Mouse (Mus musculus): Measurements from ENCODE around the gene Zbtb20. TPM values are rescaled to one million over a fixed set of nuclear protein-coding genes. Genes with fewer than 3 reads are reported as not detected.

Gene Zbtb20
- polyA plus RNA-seq, 1 experiment from 2014 or later, result 44.1 TPM

- H3K36me3 ChIP-seq (ENCODE audit: control insufficient read depth, insufficient read depth, low read length), result no peaks in the 10 kb centered on the region
- no peak overlapping the region for H3K4me2 ChIP-seq (ENCODE audit: low read depth)
- no peaks in the 10 kb centered on the region for H3K4me1 ChIP-seq (ENCODE audit: control insufficient read depth, insufficient read depth, low read length)
- no peak for ATAC-seq (ENCODE audit: insufficient read depth, low FRiP score, low TSS enrichment)
- WGBS, result 61% methylated on average over 5 of the region's 5 CpGs
- no peak overlapping the region for H3K4me3 ChIP-seq (ENCODE audit: low read depth, low read length)
- no peaks in the 10 kb centered on the region for H3K9me3 ChIP-seq (ENCODE audit: control insufficient read depth, low read length)
- H3K27ac ChIP-seq (ENCODE audit: low read depth, low read length), result no peak overlapping the region
- no peaks in the 10 kb centered on the region for H3K27me3 ChIP-seq (ENCODE audit: control insufficient read depth, insufficient read depth, low read length)
- no peak for DNase-seq (ENCODE audit: low spot score)
- no peak overlapping the region for H3K9ac ChIP-seq (ENCODE audit: low read length)
Measured at GRCm38 (mm10) chr16:43297953-43298596, 422.4 kb downstream of the Zbtb20 start.

DNA sequence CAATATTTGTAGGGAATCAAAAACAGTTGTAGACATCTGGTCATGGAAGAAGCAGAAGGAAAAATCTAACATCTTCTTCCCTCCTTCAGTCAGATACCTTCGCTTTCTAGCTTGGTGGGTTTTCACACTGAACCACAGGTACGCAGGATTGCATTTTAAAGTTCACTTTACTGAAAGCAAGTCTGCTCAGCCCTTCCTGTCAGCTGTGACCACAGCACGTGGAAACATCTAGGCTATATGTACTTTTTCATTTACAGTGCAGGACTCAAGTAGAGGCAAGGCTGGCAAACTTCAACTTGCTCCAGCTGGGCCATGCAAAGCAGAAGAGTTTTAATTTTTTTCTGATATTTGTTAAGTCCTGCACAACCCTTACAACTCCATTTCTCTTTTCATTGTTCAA, 424.7 kb downstream of the Zbtb20 start:
- Histone ChIP-seq H3K36me3 (ENCODE audit: control insufficient read depth, insufficient read depth, low read length) (no peaks in the 10 kb centered on the region), H3K4me2 (ENCODE audit: low read depth) (no peak overlapping the region), H3K9me3 (ENCODE audit: control insufficient read depth, low read length) (no peaks in the 10 kb centered on the region), H3K4me1 (ENCODE audit: control insufficient read depth, insufficient read depth, low read length) (no peaks in the 10 kb centered on the region), H3K27ac (ENCODE audit: low read depth, low read length) (no peak overlapping the region), H3K4me3 (ENCODE audit: low read depth, low read length) (no peak overlapping the region), H3K27me3 (ENCODE audit: control insufficient read depth, insufficient read depth, low read length) (no peaks in the 10 kb centered on the region), H3K9ac (ENCODE audit: low read length) (no peak overlapping the region)
- ATAC-seq (ENCODE audit: insufficient read depth, low FRiP score, low TSS enrichment) (no peak), DNase-seq (ENCODE audit: low spot score) (no peak)
- 90% methylated on average over 3 of the region's 3 CpGs for WGBS

GRCm38 (mm10) chr16:43302171-43302570, 426.5 kb downstream of the Zbtb20 start:
- Histone ChIP-seq H3K27me3 (ENCODE audit: control insufficient read depth, insufficient read depth, low read length) (no peaks in the 10 kb centered on the region), H3K36me3 (ENCODE audit: control insufficient read depth, insufficient read depth, low read length) (no peaks in the 10 kb centered on the region), H3K27ac (ENCODE audit: low read depth, low read length) (no peak overlapping the region), H3K9ac (ENCODE audit: low read length) (no peak overlapping the region), H3K4me3 (ENCODE audit: low read depth, low read length) (no peak overlapping the region), H3K9me3 (ENCODE audit: control insufficient read depth, low read length) (no peaks in the 10 kb centered on the region), H3K4me1 (ENCODE audit: control insufficient read depth, insufficient read depth, low read length) (no peaks in the 10 kb centered on the region), H3K4me2 (ENCODE audit: low read depth) (no peak overlapping the region)
- DNase-seq (ENCODE audit: low spot score) (no peak), ATAC-seq (ENCODE audit: insufficient read depth, low FRiP score, low TSS enrichment) (no peak)
- WGBS, result 73% methylated on average over 2 of the region's 2 CpGs

DNA sequence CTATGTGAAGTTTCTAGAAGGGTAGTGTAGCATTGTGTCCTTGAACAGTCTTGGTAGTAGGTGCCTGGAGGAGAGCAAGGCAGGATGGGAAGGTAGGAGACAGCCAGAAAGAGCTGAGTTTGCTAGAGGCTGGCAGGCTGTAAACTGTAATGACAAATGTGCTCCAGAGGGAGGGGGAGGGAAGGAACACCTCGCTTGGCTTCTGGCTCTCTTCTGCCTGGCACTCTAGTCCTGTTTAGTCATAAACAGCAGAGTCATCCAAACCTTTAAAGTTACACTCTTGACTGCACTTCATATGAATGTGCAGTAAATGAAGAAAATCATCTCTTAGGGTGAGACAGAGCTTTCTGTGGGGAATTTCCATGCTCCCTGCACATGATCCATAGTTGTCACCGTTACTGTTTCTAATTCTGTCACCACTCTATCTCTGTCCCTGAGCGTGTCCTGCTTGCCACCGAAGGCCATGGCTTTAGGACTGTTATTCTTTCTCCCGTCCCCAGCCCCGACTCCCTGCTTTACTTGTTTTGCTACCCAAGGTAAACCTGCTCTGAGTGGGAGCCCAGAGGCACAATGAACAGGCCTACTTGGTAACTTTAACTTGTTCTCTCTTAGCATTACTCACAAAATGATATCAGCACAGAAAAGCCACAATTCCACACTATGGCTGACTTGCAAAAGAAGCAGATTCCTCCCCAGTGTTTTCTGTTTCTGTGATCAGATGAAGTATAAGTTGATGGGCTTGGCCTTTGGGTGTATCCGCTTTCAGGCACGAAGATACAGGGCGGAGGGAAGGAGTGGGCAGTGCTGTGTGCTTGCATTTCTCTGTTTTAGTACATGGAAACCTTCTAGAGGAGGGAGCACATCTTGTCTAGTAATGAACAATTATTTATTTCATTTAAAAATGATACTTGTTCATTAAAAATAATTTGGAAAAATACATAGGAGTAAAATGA, 427.8 kb downstream of the Zbtb20 start:
- ATAC-seq (ENCODE audit: insufficient read depth, low FRiP score, low TSS enrichment), result no peak
- no peak overlapping the region for H3K4me3 ChIP-seq (ENCODE audit: low read depth, low read length)
- H3K27me3 ChIP-seq (ENCODE audit: control insufficient read depth, insufficient read depth, low read length), result no peaks in the 10 kb centered on the region
- no peaks in the 10 kb centered on the region for H3K36me3 ChIP-seq (ENCODE audit: control insufficient read depth, insufficient read depth, low read length)
- WGBS, result 57% methylated on average over 9 of the region's 9 CpGs
- DNase-seq (ENCODE audit: low spot score), result no peak
- no peaks in the 10 kb centered on the region for H3K4me1 ChIP-seq (ENCODE audit: control insufficient read depth, insufficient read depth, low read length)
- no peaks in the 10 kb centered on the region for H3K9me3 ChIP-seq (ENCODE audit: control insufficient read depth, low read length)
- H3K27ac ChIP-seq (ENCODE audit: low read depth, low read length), result no peak overlapping the region
- H3K4me2 ChIP-seq (ENCODE audit: low read depth), result no peak overlapping the region
- no peak overlapping the region for H3K9ac ChIP-seq (ENCODE audit: low read length)

DNA sequence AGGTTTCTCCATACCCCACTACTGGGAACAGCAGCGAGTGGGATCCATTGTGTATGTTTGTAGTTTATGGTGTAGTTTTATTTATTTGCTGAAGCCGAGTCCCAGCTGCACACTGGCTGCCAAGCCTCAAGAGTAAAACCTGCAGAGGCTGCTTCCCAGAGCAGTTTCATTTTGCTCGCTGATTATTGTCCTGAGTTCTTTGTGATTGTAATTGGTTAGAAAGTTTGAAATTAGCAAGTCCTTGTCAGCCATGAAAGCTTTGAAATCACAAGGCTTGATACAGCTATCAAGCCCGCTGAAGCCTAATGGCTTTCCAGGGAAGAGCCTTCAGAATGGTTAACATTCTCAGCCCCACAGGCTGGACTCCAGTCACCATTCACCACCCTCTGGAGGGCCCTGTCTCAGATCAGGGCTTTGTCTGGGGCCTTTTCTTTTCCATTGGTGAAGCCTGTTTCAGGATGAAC, 434.3 kb downstream of the Zbtb20 start:
- 19% methylated on average over 4 of the region's 4 CpGs for WGBS
- DNase-seq (ENCODE audit: low spot score) (peak; percentile 50), ATAC-seq (ENCODE audit: insufficient read depth, low FRiP score, low TSS enrichment) (peak; percentile 91)
- Histone ChIP-seq H3K36me3 (ENCODE audit: control insufficient read depth, insufficient read depth, low read length) (no peaks in the 10 kb centered on the region), H3K27me3 (ENCODE audit: control insufficient read depth, insufficient read depth, low read length) (no peaks in the 10 kb centered on the region), H3K4me2 (ENCODE audit: low read depth) (no peak overlapping the region), H3K4me1 (ENCODE audit: control insufficient read depth, insufficient read depth, low read length) (peaks cover 9% of the 10 kb centered on the region), H3K9ac (ENCODE audit: low read length) (0 out of 2 replicates have a peak overlapping the region, but pooled peaks have one; percentile 4), H3K9me3 (ENCODE audit: control insufficient read depth, low read length) (no peaks in the 10 kb centered on the region), H3K27ac (ENCODE audit: low read depth, low read length) (peak overlapping the region; percentile 39), H3K4me3 (ENCODE audit: low read depth, low read length) (no peak overlapping the region)

DNA sequence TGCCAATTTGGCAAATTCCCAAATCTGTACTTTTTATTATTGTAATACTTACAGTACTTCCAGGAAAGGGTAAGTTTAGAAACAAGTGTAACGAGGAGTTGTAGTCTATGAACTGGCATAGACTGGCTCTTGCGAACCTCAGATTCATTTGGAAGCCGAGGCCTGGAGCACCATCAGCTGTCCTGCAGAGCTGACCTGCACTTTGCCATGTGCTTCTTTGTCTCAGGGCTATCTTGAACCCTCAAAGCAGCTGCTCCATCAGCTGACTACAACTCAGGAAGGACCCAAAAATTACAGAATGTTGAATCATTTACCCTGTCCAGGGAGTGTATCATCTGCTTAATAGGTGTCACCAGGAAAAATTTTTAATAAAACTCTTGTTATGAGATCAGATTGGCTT, 448.3 kb downstream of the Zbtb20 start:
- DNase-seq (ENCODE audit: low spot score), result no peak
- Histone ChIP-seq H3K4me3 (ENCODE audit: low read depth, low read length) (no peak overlapping the region), H3K36me3 (ENCODE audit: control insufficient read depth, insufficient read depth, low read length) (no peaks in the 10 kb centered on the region), H3K4me2 (ENCODE audit: low read depth) (no peak overlapping the region), H3K9me3 (ENCODE audit: control insufficient read depth, low read length) (no peaks in the 10 kb centered on the region), H3K27me3 (ENCODE audit: control insufficient read depth, insufficient read depth, low read length) (no peaks in the 10 kb centered on the region), H3K9ac (ENCODE audit: low read length) (no peak overlapping the region), H3K27ac (ENCODE audit: low read depth, low read length) (no peak overlapping the region), H3K4me1 (ENCODE audit: control insufficient read depth, insufficient read depth, low read length) (no peaks in the 10 kb centered on the region)
- WGBS, result 89% methylated on average over 3 of the region's 3 CpGs
- no peak for ATAC-seq (ENCODE audit: insufficient read depth, low FRiP score, low TSS enrichment)

DNA sequence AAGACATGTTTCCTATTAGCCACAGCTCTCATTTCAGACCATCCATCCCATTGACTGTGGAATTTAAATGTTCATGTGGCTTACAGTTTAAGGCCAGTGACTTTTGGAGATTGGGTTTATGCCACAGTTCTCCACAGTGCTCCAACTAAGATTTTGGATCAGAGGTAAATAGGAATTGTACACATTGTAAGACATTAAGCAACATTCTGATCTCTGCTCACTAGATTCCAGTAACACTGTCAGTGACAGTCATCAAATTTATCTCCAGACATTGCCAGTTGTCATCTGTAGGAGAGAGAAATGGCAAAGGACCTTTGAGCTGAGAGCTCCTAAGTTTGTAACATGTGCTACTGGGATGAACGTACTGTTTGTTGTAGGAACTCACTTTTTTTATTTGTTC, 452.5 kb downstream of the Zbtb20 start:
- ATAC-seq (ENCODE audit: insufficient read depth, low FRiP score, low TSS enrichment), result no peak
- Histone ChIP-seq H3K9me3 (ENCODE audit: control insufficient read depth, low read length) (no peaks in the 10 kb centered on the region), H3K4me2 (ENCODE audit: low read depth) (no peak overlapping the region), H3K36me3 (ENCODE audit: control insufficient read depth, insufficient read depth, low read length) (no peaks in the 10 kb centered on the region), H3K27ac (ENCODE audit: low read depth, low read length) (no peak overlapping the region), H3K4me3 (ENCODE audit: low read depth, low read length) (no peak overlapping the region), H3K9ac (ENCODE audit: low read length) (no peak overlapping the region), H3K4me1 (ENCODE audit: control insufficient read depth, insufficient read depth, low read length) (no peaks in the 10 kb centered on the region), H3K27me3 (ENCODE audit: control insufficient read depth, insufficient read depth, low read length) (no peaks in the 10 kb centered on the region)
- WGBS, result 96% methylated on average over 1 of the region's 1 CpGs
- no peak for DNase-seq (ENCODE audit: low spot score)

GRCm38 (mm10) chr16:43330206-43330605, 454.5 kb downstream of the Zbtb20 start:
- WGBS, result 93% methylated on average over 3 of the region's 3 CpGs
- no peaks in the 10 kb centered on the region for H3K27me3 ChIP-seq (ENCODE audit: control insufficient read depth, insufficient read depth, low read length)
- H3K4me3 ChIP-seq (ENCODE audit: low read depth, low read length), result no peak overlapping the region
- H3K27ac ChIP-seq (ENCODE audit: low read depth, low read length), result no peak overlapping the region
- ATAC-seq (ENCODE audit: insufficient read depth, low FRiP score, low TSS enrichment) (no peak), DNase-seq (ENCODE audit: low spot score) (no peak)
- H3K9ac ChIP-seq (ENCODE audit: low read length), result no peak overlapping the region
- no peaks in the 10 kb centered on the region for H3K9me3 ChIP-seq (ENCODE audit: control insufficient read depth, low read length)
- no peaks in the 10 kb centered on the region for H3K36me3 ChIP-seq (ENCODE audit: control insufficient read depth, insufficient read depth, low read length)
- H3K4me1 ChIP-seq (ENCODE audit: control insufficient read depth, insufficient read depth, low read length), result no peaks in the 10 kb centered on the region
- no peak overlapping the region for H3K4me2 ChIP-seq (ENCODE audit: low read depth)

Measured in neural tube, embryonic 11.5 days (tissue).